Mouse (Mus musculus) monocyte, adult 2 months (primary cell): ENCODE results near the gene Ank3.
"Not testable (repeated sequence)": the region's sequence is repeated elsewhere in the genome, so short reads cannot be mapped to it uniquely, and the experiment has no call there.

Source experiments
- DNase-seq, 2 experiments: peaks; one replicate each; pipeline ENCODE4 v3.0.0; 2022; ENCODE audit warnings: low spot score in 2 of 2, low read depth in 1 of 2

Gene Ank3

DNA sequence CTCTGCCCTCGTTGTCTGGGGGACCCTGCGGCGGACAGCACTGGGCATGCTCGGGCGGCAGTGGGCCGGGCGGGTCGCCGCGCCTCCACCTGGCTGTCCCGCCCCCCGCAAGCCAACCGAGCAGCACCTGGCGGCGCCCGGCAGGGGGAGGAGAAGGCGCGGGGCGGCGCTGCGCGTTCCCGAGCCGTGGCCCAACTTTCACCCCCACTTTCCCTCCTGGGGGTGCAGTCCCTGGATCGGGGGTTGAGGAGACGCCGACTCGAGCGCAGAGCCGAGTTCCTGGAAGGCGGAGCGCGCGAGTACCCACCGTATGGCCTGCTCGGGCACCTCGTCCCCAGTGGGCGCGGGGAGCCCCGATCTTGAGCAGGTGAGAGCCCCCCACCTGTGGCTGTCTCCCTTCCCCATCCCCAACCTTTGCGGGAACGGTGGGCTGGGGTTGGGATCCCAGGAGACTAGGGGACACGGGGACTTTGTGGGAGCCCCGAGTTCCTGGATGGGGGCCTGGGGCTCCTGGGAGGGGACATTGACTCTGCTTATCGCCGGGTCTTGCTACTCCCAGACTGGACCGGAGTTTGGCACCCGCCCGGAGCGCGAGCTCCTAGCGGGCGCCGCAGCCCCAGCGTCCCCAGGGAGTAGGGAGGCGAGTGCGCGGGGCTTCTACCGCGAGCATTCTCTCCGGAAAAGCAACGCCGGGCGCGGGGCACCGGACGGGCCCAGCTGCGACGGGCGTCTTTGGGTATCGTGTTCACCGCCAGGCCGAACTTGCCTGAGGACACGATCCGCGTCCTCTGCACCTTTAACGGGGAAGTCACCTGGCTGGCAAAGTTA, at the start of gene Ank3:
TSS of gene Ank3 (plus strand) at position 11 of the 828 bp plus-strand sequence.
- DNase-seq = no peak

DNA sequence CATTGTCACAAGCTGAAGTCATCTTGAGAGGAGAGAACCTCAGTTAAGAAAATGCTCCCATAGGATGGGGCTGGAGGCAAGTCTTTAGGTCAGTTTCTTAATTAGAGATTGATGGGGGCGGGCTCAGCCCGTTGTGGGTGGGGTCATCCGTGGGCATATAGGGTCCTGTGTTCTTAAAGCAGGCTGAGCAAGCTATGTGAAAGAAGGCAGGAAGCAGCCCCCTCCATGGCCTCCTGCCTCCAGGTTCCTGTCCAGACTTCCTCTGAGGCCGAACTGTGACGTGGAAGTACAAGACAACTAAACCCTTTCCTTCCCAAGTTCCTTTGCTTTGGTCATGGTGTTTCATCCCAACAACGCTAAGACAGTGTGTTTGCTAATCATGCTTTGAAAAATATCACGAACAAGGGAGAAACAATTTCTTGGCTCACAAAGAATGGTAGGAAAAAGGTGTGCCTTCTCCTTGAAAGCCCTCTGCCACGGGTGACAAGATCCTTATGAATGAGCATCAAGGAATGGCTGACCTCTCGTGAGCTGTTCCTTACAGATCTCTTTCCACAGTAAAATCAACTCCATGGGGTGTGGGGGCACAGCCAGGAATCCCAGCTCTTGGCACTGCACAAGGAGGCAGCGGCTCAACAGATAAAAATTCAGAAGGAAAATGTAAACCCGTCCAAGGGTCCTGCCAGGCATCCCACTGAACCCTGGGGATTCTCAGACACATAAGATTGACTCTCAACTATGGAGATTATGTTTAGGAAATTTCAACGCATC, 47.3 kb upstream of the Ank3 start:
- no peak for DNase-seq

GRCm38 (mm10) chr10:69351842-69352211, 46.7 kb upstream of the Ank3 start:
- no peak for DNase-seq

- peak; percentile 87 to 93 for DNase-seq
Measured at GRCm38 (mm10) chr10:69352212-69353085, 46.1 kb upstream of the Ank3 start, which contains the start of gene Cdk1. Gene Cdk1, minus strand, starts transcription at chr10:69352938.

DNA sequence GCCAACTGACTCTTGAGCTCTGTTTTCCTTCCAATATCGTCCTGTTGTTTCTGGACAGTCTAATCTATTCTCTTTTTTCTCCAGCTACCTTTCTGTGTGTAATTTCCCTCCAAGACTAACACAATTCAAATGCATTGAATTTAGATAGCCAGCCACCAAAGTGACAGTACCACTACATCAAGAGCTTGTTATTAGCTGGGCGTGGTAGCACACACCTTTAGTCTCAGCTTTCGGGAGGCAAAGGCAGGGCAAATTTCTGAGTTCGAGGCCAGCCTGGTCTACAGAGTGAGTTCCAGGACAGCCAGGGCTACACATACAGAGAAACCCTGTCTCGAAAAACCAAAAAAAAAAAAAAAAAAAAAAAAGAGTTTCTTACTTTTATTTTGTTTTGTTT, 45.5 kb upstream of the Ank3 start:
- DNase-seq = not testable (repeated sequence)

GRCm38 (mm10) chr10:69359666-69360065, 38.9 kb upstream of the Ank3 start:
- no peak for DNase-seq

DNA sequence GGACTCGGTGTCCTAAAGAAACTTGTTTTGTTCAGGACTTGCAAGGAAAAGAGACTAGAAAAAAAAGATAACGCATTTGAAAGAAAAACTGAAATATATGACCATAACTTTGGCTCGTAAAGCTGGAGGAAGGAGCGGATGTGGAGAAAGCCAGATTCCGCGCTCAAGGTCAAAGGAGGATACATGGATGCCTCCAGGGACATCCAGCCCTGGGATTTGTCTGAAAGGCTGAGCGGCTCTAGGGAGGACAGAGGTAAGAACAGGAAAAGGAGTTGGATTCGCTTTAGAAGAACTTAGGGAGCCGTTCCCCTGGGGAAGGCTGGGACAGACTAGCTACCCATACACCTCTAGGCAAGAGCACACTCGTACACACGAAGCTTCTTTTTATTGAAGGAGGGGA, 32.4 kb upstream of the Ank3 start:
- DNase-seq = no peak

DNA sequence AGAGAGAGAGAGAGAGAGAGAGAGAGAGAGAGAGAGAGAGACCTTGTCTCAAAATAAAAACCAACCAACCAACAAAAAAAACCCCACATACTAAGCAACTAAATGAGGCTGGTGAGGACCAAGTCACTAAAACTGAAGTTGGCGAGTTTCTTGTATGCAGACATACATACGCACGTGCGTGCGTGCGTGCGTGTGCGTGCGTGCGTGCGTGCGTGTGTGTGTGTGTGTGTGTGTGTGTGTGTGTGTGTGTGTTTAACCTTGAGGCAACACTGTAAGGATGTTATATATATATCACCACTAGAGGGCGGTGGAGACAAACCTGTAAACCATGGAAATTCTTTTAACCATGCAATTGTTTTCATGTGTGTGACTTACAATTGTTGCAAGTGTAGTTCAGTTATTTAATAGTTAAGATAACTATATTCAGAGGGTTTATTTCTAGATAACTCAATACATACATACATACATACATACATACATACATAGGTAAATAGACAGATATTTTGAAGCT, 31.6 kb upstream of the Ank3 start:
- DNase-seq = no peak

DNA sequence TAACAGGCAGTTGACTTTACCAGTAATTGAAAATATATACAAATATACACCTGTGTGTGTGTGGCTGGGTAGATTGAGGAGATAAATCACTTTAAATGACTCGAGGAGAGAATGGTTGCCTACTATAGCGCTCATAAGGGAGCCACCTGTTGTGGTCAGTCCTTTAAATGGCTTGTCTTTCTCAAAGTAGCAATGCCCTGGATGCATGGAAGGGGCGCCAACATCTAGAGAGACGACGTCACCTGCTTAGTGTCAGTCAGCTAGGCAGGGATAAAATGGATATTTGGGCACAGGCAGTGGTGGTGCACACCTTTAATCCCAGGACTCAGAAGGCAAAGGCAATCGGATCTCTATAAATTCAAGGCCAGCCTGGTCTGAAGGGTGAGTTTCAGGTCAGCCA, 29.3 kb upstream of the Ank3 start:
- no peak for DNase-seq

DNA sequence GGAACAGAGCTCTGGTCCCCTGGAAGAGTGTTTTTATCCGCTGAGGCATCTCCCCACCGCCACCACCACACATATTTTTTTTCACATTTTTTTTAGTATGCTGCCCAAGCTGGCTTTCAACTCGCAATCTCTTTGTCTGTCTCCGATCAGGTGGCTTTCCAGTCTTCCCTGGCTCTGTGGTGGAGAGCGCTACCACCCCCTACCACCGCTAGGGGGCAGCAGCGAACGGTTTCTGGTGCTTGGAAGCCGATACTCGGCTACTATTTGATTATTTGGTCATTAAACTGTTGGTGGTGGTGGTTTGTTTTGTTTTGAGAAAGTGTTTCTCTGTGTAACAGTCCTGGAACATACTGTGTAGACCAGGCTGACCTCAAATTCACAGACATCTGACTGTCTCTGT, 27.1 kb upstream of the Ank3 start:
- DNase-seq = no peak

DNA sequence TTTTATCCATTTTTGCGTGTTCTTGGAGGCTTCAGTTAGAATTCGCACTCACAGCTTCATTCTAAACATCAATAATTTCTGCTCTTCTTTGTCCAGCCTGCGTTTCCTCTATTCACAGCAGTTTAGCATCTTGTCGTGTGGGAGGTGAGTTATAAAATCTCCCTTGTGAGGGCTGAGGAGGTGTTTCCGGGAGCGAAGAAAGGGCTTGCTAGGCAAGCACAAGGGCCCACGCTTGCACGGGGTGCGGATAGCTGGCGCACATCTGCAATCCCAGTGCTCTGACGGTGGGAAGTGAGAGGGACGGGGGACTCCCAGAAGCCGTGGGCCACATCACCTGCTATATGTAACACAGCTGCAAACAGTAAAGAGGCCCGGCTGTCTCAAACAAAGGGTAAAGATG, 26.5 kb upstream of the Ank3 start:
- DNase-seq = no peak

- DNase-seq = no peak
Measured at GRCm38 (mm10) chr10:69373796-69374550, 24.6 kb upstream of the Ank3 start.

- DNase-seq = no peak
Measured at GRCm38 (mm10) chr10:69375154-69375553, 23.4 kb upstream of the Ank3 start.

DNA sequence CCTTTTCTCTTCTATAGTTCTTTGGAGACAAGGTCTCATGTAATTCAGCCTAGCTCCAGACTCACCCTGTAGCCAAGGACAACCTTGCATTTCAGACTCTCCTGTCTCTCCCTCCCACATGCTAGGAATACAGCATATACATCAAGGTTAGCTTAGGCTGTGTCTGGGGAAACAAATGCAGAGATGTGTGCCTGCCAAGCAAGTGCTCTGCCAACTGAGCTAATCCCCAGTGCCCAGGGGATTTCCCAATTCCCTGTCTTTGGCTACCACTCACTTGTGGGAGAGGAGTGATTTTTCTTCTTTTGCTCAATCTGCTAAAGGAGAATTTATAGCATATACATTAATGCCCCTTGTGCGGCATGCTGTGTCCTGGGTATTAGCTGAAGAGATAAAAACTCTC, 15.4 kb upstream of the Ank3 start:
- DNase-seq = no peak

GRCm38 (mm10) chr10:69384640-69385039, 13.9 kb upstream of the Ank3 start:
- DNase-seq = no peak

DNA sequence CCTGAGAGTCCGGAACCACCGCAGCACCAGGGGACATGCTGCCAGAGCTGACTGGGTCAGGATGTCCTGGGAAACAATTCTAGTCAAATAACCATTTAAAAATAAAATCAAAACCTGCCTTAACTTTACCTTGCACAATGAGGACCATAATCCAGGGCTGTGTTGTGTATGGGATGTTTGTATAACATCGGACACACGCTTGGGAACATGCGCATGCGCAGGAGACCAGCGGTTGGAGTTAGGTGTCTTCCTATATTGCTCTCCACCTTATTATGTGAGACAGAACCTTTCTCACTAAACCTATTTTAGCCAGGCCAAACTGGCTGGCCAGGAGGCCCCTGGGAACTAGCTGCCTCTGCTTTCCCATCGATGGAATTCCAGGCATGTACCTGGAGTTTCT, 13.4 kb upstream of the Ank3 start:
- no peak for DNase-seq

- no peak for DNase-seq
Measured at GRCm38 (mm10) chr10:69386767-69387166, 11.8 kb upstream of the Ank3 start.

DNA sequence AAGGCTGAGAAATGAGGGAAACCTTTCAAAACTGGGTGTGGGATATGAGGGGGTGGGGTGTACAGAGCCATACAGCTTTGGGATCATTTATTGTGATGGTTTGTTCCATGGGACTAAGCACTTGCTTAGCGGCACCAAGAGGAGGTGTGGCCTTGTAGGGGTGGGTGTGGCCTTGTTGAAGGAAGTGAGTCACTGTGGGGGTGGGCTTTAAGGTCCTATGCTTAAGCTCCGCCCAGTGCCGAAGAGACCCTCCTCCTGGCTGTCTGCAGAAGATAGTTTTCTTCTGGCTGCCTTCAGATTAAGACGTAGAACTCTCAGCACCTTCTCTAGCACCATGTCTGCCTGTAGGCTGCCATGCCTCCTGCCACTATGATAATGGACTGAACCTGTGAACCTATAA, 9.1 kb upstream of the Ank3 start:
- DNase-seq = no peak

GRCm38 (mm10) chr10:69398197-69398762, 293 bp upstream of the Ank3 start:
- DNase-seq = no peak

DNA sequence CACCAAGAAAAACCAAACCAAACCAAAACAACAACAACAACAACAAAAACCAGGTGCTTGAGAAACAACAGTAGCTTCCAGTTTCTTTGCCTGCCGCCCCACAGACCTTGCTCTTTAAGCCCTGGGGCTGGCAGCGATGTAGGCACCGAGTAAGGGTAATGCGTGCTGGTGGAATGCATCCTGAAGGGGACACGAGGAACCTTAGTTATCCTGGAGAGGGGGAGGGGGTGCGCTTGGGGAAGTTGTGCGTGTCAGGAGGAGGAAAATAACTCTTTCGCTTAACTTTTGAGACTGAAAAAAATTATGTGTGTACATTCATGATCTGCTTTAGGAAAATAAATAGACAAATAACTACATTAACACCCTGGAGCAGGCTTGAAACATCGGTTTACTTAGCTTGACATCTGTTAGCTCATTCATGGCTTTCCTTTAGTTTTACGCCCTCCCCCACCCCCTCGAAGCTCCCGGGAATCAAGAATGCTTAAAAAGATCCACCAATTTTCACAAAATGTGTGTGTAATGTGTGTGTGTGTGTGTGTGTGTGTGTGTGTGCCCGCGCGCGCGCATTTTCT, 1.3 kb downstream of the Ank3 start:
- DNase-seq = no peak
